Mouse (Mus musculus) embryonic facial prominence, embryonic 12.5 days (tissue): ENCODE results near the gene Hist1h3i. TPM values are rescaled to one million over a fixed set of nuclear protein-coding genes. Genes with fewer than 3 reads are reported as not detected.
"Not testable (repeated sequence)": the region's sequence is repeated elsewhere in the genome, so short reads cannot be mapped to it uniquely, and the experiment has no call there.

ENCODE experiments used
- ATAC-seq: fragments of 200-750 bp; cut with Nextera tagmentation; 2 replicates; pipeline ENCODE4 v1.8.0; 2017; ENCODE audit not compliant: insufficient number of reproducible peaks, insufficient read depth, low FRiP score, low TSS enrichment
- H3K27ac ChIP-seq: fragments of 300-500 bp; sonication (generic); 2 replicates; pipeline ENCODE4 v1.5.1; 2016; ENCODE audit warnings: mild to moderate bottlenecking
- H3K27me3 ChIP-seq: fragments of 300-500 bp; sonication (generic); 2 replicates; pipeline ENCODE4 v1.6.1; 2016; ENCODE audit warnings: mild to moderate bottlenecking, moderate library complexity
- H3K36me3 ChIP-seq: fragments of 300-500 bp; sonication (generic); 2 replicates; pipeline ENCODE4 v1.6.1; 2016; ENCODE audit warnings: mild to moderate bottlenecking
- H3K4me1 ChIP-seq: fragments of 300-500 bp; sonication (generic); 2 replicates; pipeline ENCODE4 v1.6.1; 2016
- H3K4me2 ChIP-seq: fragments of 300-500 bp; sonication (generic); replicated peaks from 2 replicates; pipeline ENCODE4 v1.6.1; 2016; ENCODE audit warnings: mild to moderate bottlenecking, moderate library complexity
- H3K4me3 ChIP-seq: fragments of 300-500 bp; sonication (generic); 2 replicates; pipeline ENCODE4 v1.5.1; 2016; ENCODE audit warnings: mild to moderate bottlenecking
- H3K9ac ChIP-seq: fragments of 300-500 bp; sonication (generic); 2 replicates; pipeline ENCODE4 v1.6.1; 2016; ENCODE audit warnings: mild to moderate bottlenecking, moderate library complexity
- H3K9me3 ChIP-seq: fragments of 300-500 bp; sonication (generic); 2 replicates; pipeline ENCODE4 v1.6.1; 2016; ENCODE audit warnings: mild to moderate bottlenecking, moderate library complexity
- WGBS: fragments of 180-500 bp; shearing (Covaris S2); methylation state at CpG from one replicate; pipeline ENCODE4 v1.1.7; 2016; 5-methylcytosine and 5-hydroxymethylcytosine counted together
- polyA plus RNA-seq: library from polyadenylated mRNA; unstranded; fragments of >200 nt; fragmentation: Nextera tagmentation; extraction: Ambion mirVana; gene quantifications from 2 replicates; pipeline ENCODE4 v1.2.1, GENCODE M21; 2016

The Hist1h3i gene
- polyA plus RNA-seq, 1 experiment from 2014 or later = 144 TPM

DNA sequence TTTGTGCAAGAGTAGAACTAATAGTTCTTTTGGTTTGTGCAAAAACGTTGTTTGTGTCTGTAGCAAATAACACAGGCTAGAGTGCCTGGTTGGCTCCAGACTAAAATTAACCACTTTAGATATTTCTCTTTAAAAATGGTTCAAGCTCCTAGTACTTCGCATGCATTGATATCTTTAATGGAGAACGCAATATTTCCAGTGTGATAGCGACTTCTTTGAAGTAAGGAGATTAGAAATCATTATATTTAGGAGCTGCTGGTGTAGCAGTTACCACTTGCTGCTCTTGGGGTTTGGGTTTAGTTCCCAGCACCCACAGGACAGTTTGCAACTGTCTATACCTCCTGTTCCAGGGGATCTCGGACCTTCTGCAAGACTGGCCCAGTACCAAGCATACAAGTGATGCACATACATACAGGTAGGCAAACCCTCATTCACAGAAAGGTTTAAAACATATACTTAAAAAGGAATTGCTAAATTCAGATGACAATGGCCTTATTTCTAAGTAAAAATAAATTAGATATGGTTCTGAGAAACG is 2.1 kb downstream of the Hist1h3i start:
- no peak overlapping the region for H3K9ac ChIP-seq
- WGBS = 40% methylated on average over 6 of the region's 6 CpGs

DNA sequence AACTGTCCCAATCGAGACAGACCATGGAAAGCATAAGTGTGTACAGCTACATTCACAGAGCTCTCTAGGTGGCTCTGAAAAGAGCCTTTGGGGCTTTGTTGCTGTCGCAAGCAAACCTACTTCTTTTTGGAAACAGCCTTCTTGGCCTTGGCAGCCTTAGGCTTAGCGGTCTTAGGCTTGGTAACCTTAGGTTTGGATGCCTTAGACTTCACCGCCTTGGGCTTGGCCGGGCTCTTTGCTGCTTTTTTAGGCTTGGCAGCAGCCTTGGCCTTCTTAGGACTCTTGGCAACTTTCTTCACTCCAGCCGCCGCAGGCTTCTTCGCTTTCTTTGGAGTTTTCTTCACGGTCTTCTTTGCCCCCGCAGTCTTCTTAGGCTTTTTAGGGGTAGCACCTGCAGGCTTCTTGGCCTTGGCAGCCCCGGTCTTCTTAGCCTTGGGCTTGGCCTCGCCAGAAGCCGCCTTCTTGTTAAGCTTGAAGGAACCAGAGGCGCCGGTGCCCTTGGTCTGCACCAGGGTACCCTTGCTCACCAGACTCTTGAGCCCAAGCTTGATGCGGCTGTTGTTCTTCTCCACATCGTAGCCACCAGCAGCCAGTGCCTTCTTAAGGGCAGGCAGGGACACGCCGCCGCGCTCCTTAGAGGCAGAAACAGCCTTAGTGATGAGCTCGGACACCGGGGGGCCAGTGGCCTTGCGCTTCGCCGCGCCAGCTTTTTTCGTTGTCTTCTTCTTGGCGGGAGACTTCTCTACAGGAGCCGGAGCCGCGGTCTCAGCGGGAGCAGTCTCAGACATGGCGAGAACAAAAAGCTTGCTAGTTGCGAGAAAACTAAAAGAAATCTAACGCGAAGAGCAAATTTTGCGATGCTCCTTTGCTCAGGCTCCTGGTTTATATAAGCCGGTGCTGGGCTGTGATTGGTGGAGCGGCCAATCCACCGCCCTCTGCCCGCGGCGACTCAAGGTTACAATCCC is 3.1 kb downstream of the Hist1h3i start, which contains the start of gene Hist1h1b:
Hist1h1b (minus strand) TSS at position 859 of the 965 bp plus-strand sequence.
- ATAC-seq = peak; percentile 23; the same call in 1 of the 2 replicates
- H3K4me1 ChIP-seq = peaks cover 10% of the 10 kb centered on the region; the same call in 1 of the 2 replicates
- under 1% methylated on average over 44 of the region's 44 CpGs for WGBS

More for the DNA sequence above, 2.1 kb downstream of the Hist1h3i start:
- Histone ChIP-seq H3K9me3 (no peaks in the 10 kb centered on the region), H3K27ac (peak overlapping the region; percentile 99), H3K4me3 (peak overlapping the region; percentile 66), H3K4me2 (peak overlapping the region; percentile 84), H3K4me1 (peaks cover 16% of the 10 kb centered on the region), H3K27me3 (no peaks in the 10 kb centered on the region), H3K36me3 (no peaks in the 10 kb centered on the region)
- ATAC-seq = no peak

DNA sequence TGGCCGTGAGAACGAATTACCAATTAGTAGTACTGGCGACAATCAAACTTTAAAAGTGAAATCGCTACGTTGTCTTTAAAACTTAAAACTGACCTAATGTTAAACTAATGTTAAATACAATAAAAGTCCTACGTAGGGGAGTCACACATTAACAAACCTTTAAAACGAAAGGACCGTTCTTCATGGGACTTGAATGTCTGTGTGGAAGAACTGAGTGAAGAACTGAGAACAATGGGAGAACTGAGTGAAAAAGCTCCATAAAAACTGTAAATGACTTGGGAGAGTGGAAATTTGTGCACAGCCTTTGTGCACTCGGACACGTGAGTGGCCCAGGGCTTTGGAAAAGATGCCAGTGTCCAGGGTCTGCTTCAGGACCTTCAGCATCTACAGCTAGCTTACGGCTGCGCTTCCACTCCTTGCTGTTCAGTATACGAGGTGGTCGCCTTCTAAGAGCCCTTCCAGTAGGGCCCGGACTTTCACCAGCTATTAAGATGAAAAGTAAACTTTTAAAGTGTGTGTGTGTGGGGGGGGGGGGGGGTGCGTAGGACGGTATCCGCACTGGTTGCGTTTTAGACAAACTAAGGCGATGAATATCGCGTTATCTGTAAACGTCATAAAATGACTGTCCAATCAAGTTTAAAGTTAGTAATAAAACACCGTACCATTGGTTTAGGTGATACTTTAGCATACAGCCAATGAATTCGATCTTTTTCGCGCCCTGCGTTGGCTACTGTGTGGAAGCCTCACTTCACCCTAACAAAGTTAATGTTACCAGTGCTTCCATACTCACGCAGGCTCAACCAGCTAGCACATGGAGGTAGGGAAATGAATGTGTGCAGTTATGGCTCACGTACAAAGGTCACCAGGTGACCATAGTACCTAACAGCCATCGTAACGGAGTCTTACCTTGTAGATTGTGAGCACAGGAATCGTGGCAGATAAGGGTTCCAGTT is 4.1 kb downstream of the Hist1h3i start:
- peak; percentile 85 for ATAC-seq
- WGBS = 5% methylated on average over 33 of the region's 33 CpGs

More for the DNA sequence above, 3.1 kb downstream of the Hist1h3i start, which contains the start of gene Hist1h1b:
- no peaks in the 10 kb centered on the region for H3K27me3 ChIP-seq
- H3K4me3 ChIP-seq = peak within 1 kb of the TSS; percentile 66
- H3K36me3 ChIP-seq = no peaks in the 10 kb centered on the region
- H3K27ac ChIP-seq = peak within 1 kb of the TSS; percentile 99
- H3K9me3 ChIP-seq = no peaks in the 10 kb centered on the region
- H3K4me2 ChIP-seq = peak within 1 kb of the TSS; percentile 84
- peak within 1 kb of the TSS; percentile 92 for H3K9ac ChIP-seq

DNA sequence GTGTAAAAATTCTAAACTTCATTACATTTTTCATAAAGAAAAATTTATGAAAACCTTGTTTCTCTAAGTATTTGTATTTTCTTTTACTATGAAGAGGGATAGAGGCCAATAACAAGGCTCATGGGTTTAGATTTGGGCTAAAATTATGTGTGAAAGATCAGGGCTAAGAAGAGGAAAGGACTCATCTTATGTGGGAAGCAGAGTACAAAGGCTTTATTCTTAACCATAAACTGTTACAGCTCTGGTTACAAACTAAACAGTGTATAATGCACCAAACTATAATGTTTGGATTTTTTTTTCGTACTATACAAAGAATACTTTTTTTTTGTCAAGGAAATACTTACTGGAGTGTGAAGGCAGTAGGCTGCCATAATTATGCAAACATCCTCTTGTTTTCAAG is 27.5 kb downstream of the Hist1h3i start:
- H3K27me3 ChIP-seq = no peaks in the 10 kb centered on the region
- WGBS = 56% methylated on average over 1 of the region's 1 CpGs
- peak overlapping the region; percentile 37 for H3K4me2 ChIP-seq
- H3K9ac ChIP-seq = no peak overlapping the region
- no peak overlapping the region for H3K27ac ChIP-seq
- no peaks in the 10 kb centered on the region for H3K9me3 ChIP-seq
- no peak overlapping the region for H3K4me3 ChIP-seq
- peaks cover 14% of the 10 kb centered on the region for H3K4me1 ChIP-seq
- no peak for ATAC-seq
- H3K36me3 ChIP-seq = no peaks in the 10 kb centered on the region

More for the DNA sequence above, 4.1 kb downstream of the Hist1h3i start:
- H3K4me2 ChIP-seq = peak overlapping the region; percentile 84
- peak overlapping the region; percentile 99 for H3K27ac ChIP-seq
- H3K9ac ChIP-seq = peak overlapping the region; percentile 92
- no peaks in the 10 kb centered on the region for H3K27me3 ChIP-seq
- H3K9me3 ChIP-seq = no peaks in the 10 kb centered on the region
- no peaks in the 10 kb centered on the region for H3K36me3 ChIP-seq
- H3K4me3 ChIP-seq = peak overlapping the region; percentile 66
- peaks cover 6% of the 10 kb centered on the region; the same call in 1 of the 2 replicates for H3K4me1 ChIP-seq

DNA sequence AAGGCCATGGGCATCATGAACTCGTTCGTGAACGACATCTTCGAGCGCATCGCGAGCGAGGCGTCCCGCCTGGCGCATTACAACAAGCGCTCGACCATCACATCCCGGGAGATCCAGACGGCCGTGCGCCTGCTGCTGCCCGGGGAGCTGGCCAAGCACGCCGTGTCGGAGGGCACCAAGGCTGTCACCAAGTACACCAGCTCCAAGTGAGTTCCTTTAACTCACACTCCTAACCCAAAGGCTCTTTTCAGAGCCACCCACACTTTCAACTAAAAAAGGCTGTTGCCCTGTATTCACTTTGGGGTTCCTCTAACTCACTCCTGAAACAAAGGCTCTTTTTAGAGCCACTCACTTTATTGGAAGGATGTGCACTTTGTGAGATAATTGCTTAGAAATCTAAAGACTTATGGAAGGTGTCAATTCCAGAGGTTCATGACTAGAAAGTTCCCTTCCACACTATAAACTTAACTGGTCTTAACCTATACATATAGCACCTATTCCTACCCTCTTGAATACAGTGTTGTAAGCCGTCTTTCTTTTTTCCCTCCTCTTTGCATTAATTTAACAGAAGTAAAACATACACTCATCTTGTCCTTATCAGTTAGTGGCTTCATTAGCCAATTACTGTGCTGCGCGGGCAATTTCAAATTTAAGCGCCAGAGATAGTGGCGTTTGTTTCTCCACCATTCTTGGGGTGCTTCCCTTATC is 28.7 kb downstream of the Hist1h3i start:
- H3K36me3 ChIP-seq, H3K9me3 ChIP-seq, H3K27me3 ChIP-seq, ATAC-seq: not testable (repeated sequence)
- peak overlapping the region; percentile 46 for H3K4me3 ChIP-seq
- H3K9ac ChIP-seq = peak overlapping the region; percentile 66
- peaks cover 14% of the 10 kb centered on the region for H3K4me1 ChIP-seq
- WGBS = under 1% methylated on average over 21 of the region's 26 CpGs
- H3K27ac ChIP-seq = peak overlapping the region; percentile 92
- H3K4me2 ChIP-seq = peak overlapping the region; percentile 69

DNA sequence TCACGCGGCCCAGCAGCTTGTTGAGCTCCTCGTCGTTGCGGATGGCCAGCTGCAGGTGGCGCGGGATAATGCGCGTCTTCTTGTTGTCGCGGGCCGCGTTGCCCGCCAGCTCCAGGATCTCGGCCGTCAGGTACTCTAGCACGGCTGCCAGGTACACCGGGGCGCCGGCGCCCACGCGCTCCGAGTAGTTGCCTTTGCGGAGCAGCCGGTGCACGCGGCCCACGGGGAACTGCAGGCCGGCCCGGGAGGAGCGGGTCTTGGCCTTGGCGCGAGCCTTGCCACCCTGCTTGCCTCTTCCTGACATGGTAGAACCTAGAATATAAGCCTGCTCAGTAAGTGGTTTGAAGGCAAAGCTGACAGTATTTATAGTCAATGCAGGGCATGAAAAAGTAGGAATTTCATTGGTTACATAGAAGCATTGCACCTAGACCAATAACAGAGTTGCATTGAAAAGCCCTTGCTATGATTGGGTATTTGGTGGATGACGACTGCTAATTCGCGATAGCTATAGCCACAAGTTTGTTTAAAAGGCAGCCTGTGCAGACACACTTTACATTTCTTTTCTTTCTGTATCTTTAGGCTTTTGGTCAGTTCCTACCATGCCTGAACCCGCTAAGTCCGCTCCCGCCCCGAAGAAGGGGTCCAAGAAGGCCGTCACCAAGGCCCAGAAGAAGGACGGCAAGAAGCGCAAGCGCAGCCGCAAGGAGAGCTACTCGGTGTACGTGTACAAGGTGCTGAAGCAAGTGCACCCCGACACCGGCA is 29.5 kb downstream of the Hist1h3i start, which contains the start of the genes Hist1h2ak and Hist1h2bn:
Hist1h2ak (minus strand) TSS at position 304 of the 762 bp plus-strand sequence.
Hist1h2bn (plus strand) TSS at position 600 of the 762 bp plus-strand sequence.
- H3K9me3 ChIP-seq, H3K27me3 ChIP-seq, H3K36me3 ChIP-seq: not testable (repeated sequence)
- under 1% methylated on average over 26 of the region's 50 CpGs for WGBS
- Histone ChIP-seq H3K27ac (peak within 1 kb of the TSS; percentile 96), H3K4me2 (peak within 1 kb of the TSS; percentile 69), H3K4me3 (peak within 1 kb of the TSS; percentile 46), H3K9ac (peak within 1 kb of the TSS; percentile 66), H3K4me1 (peaks cover 16% of the 10 kb centered on the region)
- peak; percentile 96 for ATAC-seq

DNA sequence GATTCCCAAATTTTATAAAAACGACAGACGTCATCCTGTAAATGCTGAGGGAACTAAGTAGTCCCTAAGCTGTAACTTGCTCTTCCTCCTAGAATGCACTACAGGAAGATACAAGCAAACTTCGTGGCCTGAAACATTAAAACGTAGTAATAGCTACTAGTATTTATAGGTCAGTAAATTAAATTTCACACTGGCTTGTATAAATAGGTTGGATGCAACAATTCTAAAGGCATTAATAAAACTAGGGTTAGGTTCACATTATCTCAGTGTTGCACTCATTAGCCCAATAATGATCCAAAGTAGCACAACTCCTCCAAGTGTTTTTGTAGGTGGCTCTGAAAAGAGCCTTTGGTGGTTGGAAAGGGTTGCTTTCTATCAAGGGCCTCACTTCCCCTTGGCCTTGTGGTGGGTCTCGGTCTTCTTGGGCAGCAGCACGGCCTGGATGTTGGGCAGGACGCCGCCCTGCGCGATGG is 30.1 kb downstream of the Hist1h3i start:
- WGBS = 3% methylated on average over 10 of the region's 10 CpGs
- ATAC-seq = no peak
- H3K9ac ChIP-seq = peak overlapping the region; percentile 49
- peak overlapping the region; percentile 96 for H3K27ac ChIP-seq
- peak overlapping the region; percentile 69 for H3K4me2 ChIP-seq
- no peaks in the 10 kb centered on the region for H3K27me3 ChIP-seq
- H3K4me1 ChIP-seq = peaks cover 16% of the 10 kb centered on the region
- H3K4me3 ChIP-seq = peak overlapping the region; percentile 46
- H3K36me3 ChIP-seq = no peaks in the 10 kb centered on the region
- no peaks in the 10 kb centered on the region for H3K9me3 ChIP-seq

DNA sequence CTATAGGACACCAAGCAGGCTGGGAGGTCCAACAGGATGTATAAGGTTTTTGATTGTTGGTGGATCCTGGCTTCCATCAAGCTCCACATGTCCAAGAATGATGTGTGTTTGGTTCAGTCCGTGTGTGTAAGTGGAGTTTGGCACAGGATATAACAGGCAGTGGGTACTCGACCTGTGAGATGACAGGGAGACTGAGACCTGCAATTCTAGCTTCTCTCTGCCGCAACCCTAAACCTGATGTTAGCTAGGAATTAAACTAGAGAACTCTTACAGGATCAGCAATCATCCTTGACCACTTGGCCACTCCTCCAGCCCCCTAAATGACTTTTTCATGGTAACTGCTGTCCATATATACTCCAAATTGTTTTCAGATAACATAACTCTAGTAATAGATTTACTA is 30.8 kb downstream of the Hist1h3i start:
- H3K4me2 ChIP-seq = peak overlapping the region; percentile 69
- no peaks in the 10 kb centered on the region for H3K36me3 ChIP-seq
- 40% methylated on average over 3 of the region's 3 CpGs for WGBS
- peak overlapping the region; percentile 96 for H3K27ac ChIP-seq
- no peaks in the 10 kb centered on the region for H3K27me3 ChIP-seq
- no peak overlapping the region for H3K9ac ChIP-seq
- peaks cover 19% of the 10 kb centered on the region for H3K4me1 ChIP-seq
- no peak overlapping the region for H3K4me3 ChIP-seq
- no peak for ATAC-seq
- no peaks in the 10 kb centered on the region for H3K9me3 ChIP-seq

DNA sequence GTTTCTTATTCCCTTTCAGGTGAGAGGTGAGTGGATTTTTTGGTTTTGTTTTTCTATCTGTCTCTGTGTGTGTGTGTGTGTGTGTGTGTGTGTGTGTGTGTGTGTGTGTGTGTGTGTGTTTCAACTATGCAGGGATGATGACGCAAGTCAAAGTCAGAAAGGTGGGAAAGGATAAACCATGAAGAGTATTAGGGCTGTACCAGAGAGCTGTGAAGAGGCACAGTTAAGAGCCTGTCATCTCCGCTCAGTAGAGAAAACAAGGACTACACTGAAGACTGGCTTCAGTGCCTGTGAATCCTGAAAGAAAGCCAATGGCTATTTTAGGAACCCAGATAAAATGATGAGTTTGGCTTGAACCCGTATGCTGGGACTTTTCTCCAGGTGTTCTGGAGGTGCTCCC is 31.3 kb downstream of the Hist1h3i start:
- no peaks in the 10 kb centered on the region for H3K9me3 ChIP-seq
- no peaks in the 10 kb centered on the region for H3K27me3 ChIP-seq
- 74% methylated on average over 3 of the region's 3 CpGs for WGBS
- H3K36me3 ChIP-seq = no peaks in the 10 kb centered on the region
- ATAC-seq = no peak
- peaks cover 20% of the 10 kb centered on the region for H3K4me1 ChIP-seq
- no peak overlapping the region for H3K4me3 ChIP-seq
- no peak overlapping the region; the same call in 1 of the 2 replicates for H3K4me2 ChIP-seq
- H3K27ac ChIP-seq = peak overlapping the region; percentile 96
- no peak overlapping the region for H3K9ac ChIP-seq

DNA sequence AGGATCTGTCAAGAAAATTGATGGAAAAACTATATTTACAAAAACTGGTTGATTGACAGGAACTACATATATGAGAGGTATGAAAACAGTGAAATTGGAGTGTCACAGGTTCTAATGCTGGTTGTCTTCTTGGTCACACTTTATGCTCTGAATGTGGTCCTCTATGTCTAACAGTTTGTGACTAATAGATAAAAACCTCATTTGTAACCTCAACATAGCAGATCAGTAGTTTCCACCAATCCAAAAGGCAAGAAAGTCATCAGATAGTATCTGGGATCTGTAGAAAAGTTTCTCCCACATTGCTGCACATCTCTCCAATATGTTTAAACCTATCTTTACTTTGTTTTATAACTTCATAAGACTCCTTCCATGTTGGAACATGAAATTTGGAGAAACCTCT is 31.8 kb downstream of the Hist1h3i start:
- no peaks in the 10 kb centered on the region for H3K9me3 ChIP-seq
- no peaks in the 10 kb centered on the region for H3K36me3 ChIP-seq
- peaks cover 20% of the 10 kb centered on the region for H3K4me1 ChIP-seq
- no peak overlapping the region for H3K4me3 ChIP-seq
- ATAC-seq = no peak
- no peak overlapping the region for H3K9ac ChIP-seq
- H3K4me2 ChIP-seq = no peak overlapping the region
- H3K27me3 ChIP-seq = no peaks in the 10 kb centered on the region
- peak overlapping the region; percentile 96 for H3K27ac ChIP-seq
